Mouse (Mus musculus) spleen, adult 2 months (tissue): ENCODE measurements around the gene Rad51b. TPM values are rescaled to one million over a fixed set of nuclear protein-coding genes. Genes with fewer than 3 reads are reported as not detected.

Source experiments
- DNase-seq, 2 experiments: peaks; one replicate each; pipeline versions ENCODE4 v3.0.0 to v3.0.0-alpha.2; 2012 to 2021; ENCODE audit warnings: low spot score in 2 of 2, low read depth in 1 of 2
- H3K27ac ChIP-seq: fragments of 200-500 bp; 2 replicates; pipeline ENCODE4 v1.5.1; 2012; ENCODE audit warnings: low read length, inconsistent platforms; ENCODE audit not compliant: insufficient read depth
- H3K27me3 ChIP-seq: fragments of 200-500 bp; 2 replicates; pipeline ENCODE4 v1.6.1; 2012; ENCODE audit warnings: mild to moderate bottlenecking, moderate library complexity, low read length, inconsistent platforms; ENCODE audit not compliant: control insufficient read depth, insufficient read depth
- H3K36me3 ChIP-seq: fragments of 200-500 bp; 2 replicates; pipeline ENCODE4 v1.6.1; 2012; ENCODE audit warnings: mild to moderate bottlenecking, low read length, inconsistent platforms; ENCODE audit not compliant: control insufficient read depth, insufficient read depth
- H3K4me1 ChIP-seq: fragments of 200-500 bp; 2 replicates; pipeline ENCODE4 v1.6.1; 2011; ENCODE audit warnings: inconsistent platforms; ENCODE audit not compliant: control insufficient read depth, insufficient read depth, insufficient read length
- H3K4me3 ChIP-seq: fragments of 200-500 bp; 2 replicates; pipeline ENCODE4 v1.5.1; 2011; ENCODE audit warnings: mild to moderate bottlenecking, inconsistent platforms; ENCODE audit not compliant: insufficient read depth, insufficient read length; ENCODE audit errors: extremely low read depth
- CTCF ChIP-seq: fragments of 200-500 bp; IDR thresholded peaks from 2 replicates; pipeline ENCODE4 v1.5.1; 2011; ENCODE audit warnings: mild to moderate bottlenecking, inconsistent platforms; ENCODE audit not compliant: insufficient read depth, insufficient read length, insufficient replicate concordance; ENCODE audit errors: extremely low read depth
- POLR2A ChIP-seq: fragments of 200-500 bp; IDR thresholded peaks from 2 replicates; pipeline ENCODE4 v1.6.1; 2011; ENCODE audit warnings: low read depth, low read length, inconsistent platforms
- WGBS: fragments of 180-500 bp; shearing (Covaris S2); methylation state at CpG from one replicate; pipeline ENCODE4 v1.1.7; 2018; 5-methylcytosine and 5-hydroxymethylcytosine counted together
- polyA plus RNA-seq: library from polyadenylated mRNA; depleted of rRNA; stranded (reverse); fragments of >200 nt; gene quantifications from 2 replicates; pipeline ENCODE4 v1.2.3, GENCODE M21; 2012

The Rad51b gene
- polyA plus RNA-seq, 1 experiment: 0.26 TPM

GRCm38 (mm10) chr12:79681571-79681970, 384.5 kb downstream of the Rad51b start:
- 93% methylated on average over 6 of the region's 6 CpGs for WGBS
- Histone ChIP-seq H3K4me3 (no peak overlapping the region), H3K4me1 (no peaks in the 10 kb centered on the region), H3K27ac (no peak overlapping the region), H3K27me3 (no peaks in the 10 kb centered on the region), H3K36me3 (no peaks in the 10 kb centered on the region)
- TF ChIP-seq CTCF (no peak), POLR2A (no peak)
- DNase-seq: no peak

- DNase-seq: no peak
- H3K27me3 ChIP-seq: no peaks in the 10 kb centered on the region
- WGBS: 90% methylated on average over 3 of the region's 3 CpGs
- no peak for TF ChIP-seq POLR2A
- no peak for TF ChIP-seq CTCF
- H3K4me3 ChIP-seq: no peak overlapping the region
- no peaks in the 10 kb centered on the region for H3K4me1 ChIP-seq
- no peaks in the 10 kb centered on the region for H3K36me3 ChIP-seq
- H3K27ac ChIP-seq: no peak overlapping the region
Measured at GRCm38 (mm10) chr12:79683350-79683749, 386.3 kb downstream of the Rad51b start.

- no peak overlapping the region for H3K4me3 ChIP-seq
- 68% methylated on average over 4 of the region's 4 CpGs for WGBS
- H3K27me3 ChIP-seq: no peaks in the 10 kb centered on the region
- H3K4me1 ChIP-seq: no peaks in the 10 kb centered on the region
- H3K27ac ChIP-seq: no peak overlapping the region
- H3K36me3 ChIP-seq: no peaks in the 10 kb centered on the region
- DNase-seq: no peak
- TF ChIP-seq POLR2A (no peak), CTCF (no peak)
Measured at GRCm38 (mm10) chr12:79683759-79684158, 386.7 kb downstream of the Rad51b start.

- TF ChIP-seq CTCF (no peak), POLR2A (no peak)
- DNase-seq: no peak
- WGBS: 78% methylated on average over 2 of the region's 2 CpGs
Measured at GRCm38 (mm10) chr12:79684338-79684737, 387.3 kb downstream of the Rad51b start.

GRCm38 (mm10) chr12:79686594-79687325, 389.7 kb downstream of the Rad51b start:
- Histone ChIP-seq H3K27me3 (no peaks in the 10 kb centered on the region), H3K4me3 (no peak overlapping the region), H3K4me1 (peaks cover 5% of the 10 kb centered on the region; the same call in 1 of the 2 replicates), H3K36me3 (no peaks in the 10 kb centered on the region), H3K27ac (no peak overlapping the region)
- 85% methylated on average over 9 of the region's 9 CpGs for WGBS
- no peak for DNase-seq
- TF ChIP-seq CTCF (no peak), POLR2A (no peak)

More at GRCm38 (mm10) chr12:79684338-79684737, 387.3 kb downstream of the Rad51b start:
- Histone ChIP-seq H3K36me3 (no peaks in the 10 kb centered on the region), H3K4me1 (no peaks in the 10 kb centered on the region), H3K27ac (no peak overlapping the region), H3K27me3 (no peaks in the 10 kb centered on the region), H3K4me3 (no peak overlapping the region)

GRCm38 (mm10) chr12:79687683-79688386, 390.8 kb downstream of the Rad51b start:
- Histone ChIP-seq H3K4me3 (no peak overlapping the region), H3K4me1 (peaks cover 12% of the 10 kb centered on the region; the same call in 1 of the 2 replicates), H3K27me3 (no peaks in the 10 kb centered on the region), H3K27ac (no peak overlapping the region), H3K36me3 (no peaks in the 10 kb centered on the region)
- no peak for DNase-seq
- no peak for TF ChIP-seq POLR2A
- TF ChIP-seq CTCF: no peak
- WGBS: 78% methylated on average over 7 of the region's 7 CpGs
